Mouse (Mus musculus): ENCODE measurements around the gene Fgfr2.

- TF ChIP-seq CTCF (IDR thresholded peaks at IDR 0.05; ENCODE audit: low read depth) (no peak), EP300 (IDR thresholded peaks at IDR 0.05; ENCODE audit: low read depth) (no peak)
Measured at GRCm38 (mm10) chr7:130670358-130670757, 2452.8 kb downstream of the Fgfr2 start.

Measured in liver, postnatal 0 days (tissue).